Comparison of ENCODE assay signal across 15 mouse cellular contexts in genomic region chr12:70577769-70578168, GRCm38 (mm10).
"Had no signal": no experiment of that assay in that cellular context is flagged by ENCODE, and none has a peak within 500 bp of the region (broad histone marks: within the 10 kb centered on the region; RNA-seq: fewer than 3 reads in every experiment).

No protein-coding gene starts in this region.

- H3K9me3 ChIP-seq: liver, embryonic 12.5 days had no signal

- H3K36me3 ChIP-seq: liver, embryonic 12.5 days; lung, embryonic 15.5 days; midbrain, embryonic 10.5 days; midbrain, embryonic 15.5 days; neural tube, embryonic 13.5 days had no signal

- DNase-seq: kidney, adult 11 months; kidney, adult 9 months; kidney, postnatal 4 days; left cerebral cortex, postnatal 4 days; retina, postnatal 1 day; right cerebral cortex, postnatal 4 days; spleen, adult 18-20 months; thymus, postnatal 4 days had no signal

- ATAC-seq: hindbrain, postnatal 0 days; liver, embryonic 12.5 days; midbrain, embryonic 15.5 days had no signal

- H3K4me3 ChIP-seq: liver, embryonic 12.5 days; lung, embryonic 15.5 days; midbrain, embryonic 10.5 days; midbrain, embryonic 15.5 days; neural tube, embryonic 13.5 days had no signal

- H3K27me3 ChIP-seq: liver, embryonic 12.5 days; lung, embryonic 15.5 days; midbrain, embryonic 15.5 days; neural tube, embryonic 13.5 days had no signal

- H3K4me2 ChIP-seq: liver, embryonic 12.5 days; lung, embryonic 15.5 days; midbrain, embryonic 15.5 days; neural tube, embryonic 13.5 days had no signal

- H3K27ac ChIP-seq: hindbrain, postnatal 0 days; kidney, postnatal 0 days; liver, embryonic 12.5 days; lung, embryonic 15.5 days; midbrain, embryonic 15.5 days; neural tube, embryonic 13.5 days had no signal

- H3K4me1 ChIP-seq: liver, embryonic 12.5 days; midbrain, embryonic 15.5 days had no signal

- H3K9ac ChIP-seq: liver, embryonic 12.5 days; lung, embryonic 15.5 days; midbrain, embryonic 15.5 days; neural tube, embryonic 13.5 days had no signal
